9 mouse cellular contexts compared by ENCODE assay signal in the genomic region with DNA sequence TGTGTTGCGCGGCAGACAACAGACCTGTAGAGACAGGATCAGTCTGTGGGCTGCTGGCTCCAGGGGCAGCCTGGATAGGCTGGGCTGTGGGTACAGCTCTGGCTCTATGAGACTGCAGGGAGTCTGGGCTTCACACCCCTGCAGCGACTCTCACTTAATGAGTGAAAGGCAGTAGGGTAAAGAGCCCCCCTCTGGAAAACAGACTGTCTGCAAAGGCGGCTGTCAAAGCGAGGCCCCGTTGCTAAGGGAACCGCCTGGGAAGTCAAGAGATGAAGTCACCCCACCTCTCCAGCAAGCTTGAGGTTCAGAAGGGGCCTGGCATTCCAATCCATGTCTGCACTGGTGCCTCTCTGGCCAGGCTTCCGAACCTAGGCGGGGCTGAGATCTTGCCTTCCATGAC.
A peak's percentile ranks its signal among the peaks of the same experiment; 100 is the strongest.
DNase-seq lines count a peak whose midpoint lies in the region; ATAC-seq lines count a peak whose summit lies in the region.
"Had no signal": no experiment of that assay in that cellular context is flagged by ENCODE, and none has a peak within 500 bp of the region (broad histone marks: within the 10 kb centered on the region; RNA-seq: fewer than 3 reads in every experiment).

No protein-coding gene starts in this region.

- 21% methylated on average over 9 of the region's 9 CpGs for WGBS in forebrain, embryonic 15.5 days
- WGBS in lung, embryonic 16.5 days, result 27% methylated on average over 9 of the region's 9 CpGs
- 30% methylated on average over 9 of the region's 9 CpGs for WGBS in intestine, embryonic 16.5 days

- H3K36me3 ChIP-seq in forebrain, embryonic 15.5 days, result no peaks in the 10 kb centered on the region
- H3K36me3 ChIP-seq in lung, embryonic 16.5 days (ENCODE audit: control insufficient read depth, insufficient read depth, low read length), result no peaks in the 10 kb centered on the region
- no peaks in the 10 kb centered on the region for H3K36me3 ChIP-seq in intestine, embryonic 16.5 days (ENCODE audit: control insufficient read depth, insufficient read depth, low read length)
- H3K36me3 ChIP-seq: liver, embryonic 13.5 days had no signal

- ATAC-seq in forebrain, embryonic 15.5 days (replicated peaks), result peak; percentile 85
- peak; percentile 71 for ATAC-seq in lung, embryonic 16.5 days (ENCODE audit: low read depth)
- no peak for ATAC-seq in intestine, embryonic 16.5 days

- H3K9ac ChIP-seq in forebrain, embryonic 15.5 days (replicated peaks), result no peak overlapping the region
- H3K9ac ChIP-seq in lung, embryonic 16.5 days (ENCODE audit: low read length), result no peak overlapping the region
- H3K9ac ChIP-seq in intestine, embryonic 16.5 days (ENCODE audit: low read depth, low read length), result no peak overlapping the region
- H3K9ac ChIP-seq: liver, embryonic 13.5 days had no signal

- no peaks in the 10 kb centered on the region for H3K9me3 ChIP-seq in forebrain, embryonic 15.5 days
- H3K9me3 ChIP-seq in lung, embryonic 16.5 days (ENCODE audit: control insufficient read depth, low read length), result no peaks in the 10 kb centered on the region
- H3K9me3 ChIP-seq in intestine, embryonic 16.5 days (ENCODE audit: control insufficient read depth, low read length), result no peaks in the 10 kb centered on the region
- H3K9me3 ChIP-seq: liver, embryonic 13.5 days had no signal

- H3K27me3 ChIP-seq in forebrain, embryonic 15.5 days, result no peaks in the 10 kb centered on the region
- H3K27me3 ChIP-seq in lung, embryonic 16.5 days (ENCODE audit: control insufficient read depth, insufficient read depth, low read depth, low read length), result no peaks in the 10 kb centered on the region
- no peaks in the 10 kb centered on the region for H3K27me3 ChIP-seq in intestine, embryonic 16.5 days (replicated peaks; ENCODE audit: control insufficient read depth, insufficient read depth, low read length)
- H3K27me3 ChIP-seq: liver, embryonic 13.5 days had no signal

- H3K4me1 ChIP-seq in forebrain, embryonic 15.5 days, result peaks cover 26% of the 10 kb centered on the region
- peaks cover 20% of the 10 kb centered on the region for H3K4me1 ChIP-seq in lung, embryonic 16.5 days (replicated peaks; ENCODE audit: control insufficient read depth, insufficient read depth, low read length)
- peaks cover 7% of the 10 kb centered on the region for H3K4me1 ChIP-seq in intestine, embryonic 16.5 days (ENCODE audit: control insufficient read depth, insufficient read depth, low read length)
- H3K4me1 ChIP-seq: liver, embryonic 13.5 days had no signal

- peak overlapping the region; percentile 73 for H3K27ac ChIP-seq in forebrain, embryonic 15.5 days (replicated peaks)
- H3K27ac ChIP-seq in lung, embryonic 16.5 days (ENCODE audit: low read length), result peak overlapping the region; percentile 61
- H3K27ac ChIP-seq in intestine, embryonic 16.5 days (ENCODE audit: low read length), result no peak overlapping the region
- H3K27ac ChIP-seq: liver, embryonic 13.5 days had no signal

- no peak overlapping the region for H3K4me3 ChIP-seq in forebrain, embryonic 15.5 days
- no peak overlapping the region for H3K4me3 ChIP-seq in lung, embryonic 16.5 days (ENCODE audit: low read length)
- H3K4me3 ChIP-seq in intestine, embryonic 16.5 days (ENCODE audit: low read length), result no peak overlapping the region
- H3K4me3 ChIP-seq: liver, embryonic 13.5 days had no signal

- no peak overlapping the region; the same call in 1 of the 2 replicates for H3K4me2 ChIP-seq in forebrain, embryonic 15.5 days (replicated peaks)
- H3K4me2 ChIP-seq in lung, embryonic 16.5 days (ENCODE audit: low read depth, low read length), result 0 out of 2 replicates have a peak overlapping the region, but pooled peaks have one; percentile 7
- no peak overlapping the region for H3K4me2 ChIP-seq in intestine, embryonic 16.5 days (ENCODE audit: low read depth, low read length)
- H3K4me2 ChIP-seq: liver, embryonic 13.5 days had no signal

- DNase-seq in right cerebral cortex, adult 18-20 months, result peak; percentile 38
- DNase-seq in right cerebral cortex, postnatal 14 days, result no peak
- DNase-seq in yolk sac, embryonic 10.5 days (ENCODE audit: low spot score), result peak; percentile 33
- no peak for DNase-seq in thymus, postnatal 25 days
- DNase-seq in ovary, adult 18-20 months (ENCODE audit: low spot score), result no peak
- DNase-seq: liver, embryonic 13.5 days had no signal

Comparison
In these comparisons a context has a peak if more than half of its experiments do, and no peak if none do; other contexts are left out.
1. DNase-seq: peak in right cerebral cortex, adult 18-20 months (single experiment) and yolk sac, embryonic 10.5 days (single experiment); none in right cerebral cortex, postnatal 14 days (single experiment), thymus, postnatal 25 days (single experiment) and ovary, adult 18-20 months (single experiment).